Mouse (Mus musculus): ENCODE measurements around the gene Ccl2.

- TF ChIP-seq CTCF (conservative IDR thresholded peaks at IDR 0.05; ENCODE audit: low read length): no peak
- TF ChIP-seq POU5F1 (IDR thresholded peaks at IDR 0.05; ENCODE audit: borderline replicate concordance, low read length): no peak
Observed at GRCm38 (mm10) chr11:82039132-82039660, 3.8 kb downstream of the Ccl2 start.
